Mouse (Mus musculus): ENCODE measurements around the gene Brap. TPM values are rescaled to one million over a fixed set of nuclear protein-coding genes. Genes with fewer than 3 reads are reported as not detected.
A peak's percentile ranks its signal among the peaks of the same experiment; 100 is the strongest.
"Not testable (repeated sequence)": the region's sequence is repeated elsewhere in the genome, so short reads cannot be mapped to it uniquely, and the experiment has no call there.

Brap gene
- total RNA-seq (2015), result 22.7 and 25.6 TPM in 2 replicates
- total RNA-seq (2017), result 53.5 and 71.5 TPM in 2 replicates

DNA sequence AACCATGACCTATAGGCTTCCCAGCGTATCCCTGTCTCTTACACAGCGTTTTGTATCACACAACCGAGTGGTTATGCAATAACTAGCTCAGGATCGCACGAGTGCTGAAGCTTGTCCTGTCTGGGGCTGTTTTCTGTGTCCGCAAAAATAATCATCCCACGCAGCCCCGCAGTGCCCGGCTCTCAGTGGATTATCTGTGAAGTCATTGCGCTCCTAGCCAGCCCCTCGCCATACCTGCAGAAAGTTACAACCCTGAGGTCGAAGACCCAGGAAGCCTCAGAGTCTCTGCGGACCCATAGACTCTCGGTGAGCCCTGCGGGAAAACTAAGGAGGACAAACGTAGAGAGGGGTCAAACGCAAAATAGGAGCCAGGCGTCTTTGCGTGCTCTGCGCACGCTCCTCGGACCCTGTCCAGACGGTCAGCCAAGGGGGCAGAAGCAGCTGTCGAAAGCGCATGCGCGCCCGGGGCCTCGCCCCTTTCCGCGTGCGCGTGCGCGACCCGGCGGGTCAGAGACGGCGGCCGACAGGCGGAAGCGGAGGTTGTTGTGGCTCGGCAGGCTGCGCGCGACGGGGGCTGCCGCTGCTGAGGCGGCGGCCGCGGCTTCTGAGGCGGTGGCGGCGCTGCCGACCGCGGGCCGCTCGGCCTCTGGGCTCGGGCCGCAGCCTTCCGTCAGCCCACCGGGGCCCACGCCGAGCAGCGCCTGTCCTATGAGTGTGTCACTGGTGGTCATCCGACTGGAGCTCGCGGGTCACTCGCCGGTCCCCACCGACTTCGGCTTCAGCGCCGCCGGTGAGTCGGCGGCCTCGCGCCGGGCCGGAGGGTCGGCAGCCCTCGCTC lies at the start of gene Brap, which contains the start of gene Acad10:
Brap (plus strand) TSS at position 505 of the 838 bp plus-strand sequence.
Acad10 (minus strand) TSS at position 456 of the 838 bp plus-strand sequence.
- peak; percentile 90 for ATAC-seq (ENCODE audit: poor library complexity, severe bottlenecking)

DNA sequence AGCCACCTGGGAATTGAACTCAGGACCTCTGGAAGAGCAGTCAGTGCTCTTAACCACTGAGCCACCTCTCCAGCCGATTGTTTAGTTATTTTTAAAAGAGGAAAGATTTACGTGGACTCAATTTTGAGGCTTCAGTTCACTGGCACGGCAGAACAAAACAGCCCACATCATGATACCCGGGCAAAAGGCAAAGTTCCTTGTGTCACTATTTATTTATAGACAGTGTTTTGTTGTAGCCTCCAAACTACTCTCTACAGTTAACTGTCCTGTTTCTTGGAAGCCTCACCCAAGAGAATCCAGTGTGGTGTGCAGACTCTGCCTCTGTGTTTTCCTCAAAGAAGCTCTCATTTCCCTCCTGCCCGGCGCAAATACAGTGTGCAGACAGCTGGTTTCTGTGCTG lies 48.3 kb upstream of the Brap start:
- no peak for ATAC-seq (ENCODE audit: poor library complexity, severe bottlenecking)

- ATAC-seq (ENCODE audit: poor library complexity, severe bottlenecking), result not testable (repeated sequence)
Measured at GRCm38 (mm10) chr5:121614921-121615320, 45.4 kb upstream of the Brap start.

GRCm38 (mm10) chr5:121618592-121619513 lies 41.5 kb upstream of the Brap start, which contains the start of gene Acad12:
Gene Acad12, minus strand, starts transcription at chr5:121618938.
- ATAC-seq (ENCODE audit: poor library complexity, severe bottlenecking), result peak; percentile 95

DNA sequence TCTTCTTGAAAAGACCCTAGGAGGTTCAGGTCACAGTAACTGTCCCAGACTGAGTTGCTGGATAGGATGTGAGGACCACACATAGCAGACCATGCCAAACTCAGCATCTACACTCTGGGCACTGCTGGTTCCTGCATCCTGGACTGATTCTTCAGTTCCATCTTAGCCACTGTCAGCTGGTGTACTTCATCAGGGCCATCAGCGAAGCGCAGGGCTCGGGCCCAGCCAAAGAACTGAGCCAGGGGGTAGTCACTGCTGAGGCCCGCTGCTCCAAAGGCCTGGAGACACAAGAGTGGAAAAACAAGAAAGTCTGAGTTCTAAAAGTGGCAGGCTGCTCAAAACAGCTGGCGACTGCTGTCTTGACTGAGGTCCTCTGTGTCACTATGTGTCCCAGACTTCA lies 39.3 kb upstream of the Brap start:
- ATAC-seq (ENCODE audit: poor library complexity, severe bottlenecking), result no peak

DNA sequence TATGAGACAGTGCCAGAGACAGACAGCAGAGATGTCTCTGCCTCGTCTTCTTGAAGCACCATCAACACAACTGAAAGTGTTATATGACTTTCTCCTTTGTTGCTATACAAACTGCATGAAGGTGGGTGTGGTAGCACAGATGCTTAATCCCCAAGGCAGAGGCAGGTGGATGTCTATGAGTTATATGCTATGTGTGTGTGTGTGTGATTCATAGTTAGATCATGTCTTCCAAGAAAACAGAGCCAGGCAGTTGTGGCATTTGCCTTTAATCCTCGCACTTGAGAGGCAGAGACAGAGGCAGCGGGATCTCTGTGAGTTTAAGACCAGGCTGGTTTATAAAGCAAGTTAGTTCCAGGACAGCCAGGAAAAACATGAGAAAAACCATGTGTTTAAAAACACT lies 37.1 kb upstream of the Brap start:
- no peak for ATAC-seq (ENCODE audit: poor library complexity, severe bottlenecking)

DNA sequence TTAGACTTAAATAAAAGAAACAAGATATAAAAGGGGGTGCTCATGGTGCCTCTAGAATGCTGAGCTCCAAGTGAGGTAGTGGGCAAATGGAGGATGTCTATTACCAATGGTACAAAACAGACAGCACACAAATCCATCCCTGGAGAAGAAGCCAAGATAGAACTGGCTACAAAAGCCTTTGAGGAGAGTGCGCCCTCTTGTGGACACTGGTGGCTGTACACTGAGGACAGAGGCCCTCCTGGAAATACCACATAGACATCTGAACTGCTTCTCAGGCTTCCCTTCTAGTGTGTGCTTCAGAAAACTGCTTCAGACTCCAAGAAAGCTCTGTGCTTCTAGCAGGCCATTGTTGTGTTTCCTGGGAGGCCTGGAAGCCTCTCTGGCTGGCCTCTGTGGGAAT lies 32.5 kb upstream of the Brap start:
- peak; percentile 84 for ATAC-seq (ENCODE audit: poor library complexity, severe bottlenecking)

- ATAC-seq (ENCODE audit: poor library complexity, severe bottlenecking), result not testable (repeated sequence)
Measured at GRCm38 (mm10) chr5:121631106-121631647, 29.2 kb upstream of the Brap start.

- no peak for ATAC-seq (ENCODE audit: poor library complexity, severe bottlenecking)
Measured at GRCm38 (mm10) chr5:121632804-121633203, 27.6 kb upstream of the Brap start.

- ATAC-seq (ENCODE audit: poor library complexity, severe bottlenecking), result no peak
Measured at GRCm38 (mm10) chr5:121634668-121635067, 25.7 kb upstream of the Brap start.

DNA sequence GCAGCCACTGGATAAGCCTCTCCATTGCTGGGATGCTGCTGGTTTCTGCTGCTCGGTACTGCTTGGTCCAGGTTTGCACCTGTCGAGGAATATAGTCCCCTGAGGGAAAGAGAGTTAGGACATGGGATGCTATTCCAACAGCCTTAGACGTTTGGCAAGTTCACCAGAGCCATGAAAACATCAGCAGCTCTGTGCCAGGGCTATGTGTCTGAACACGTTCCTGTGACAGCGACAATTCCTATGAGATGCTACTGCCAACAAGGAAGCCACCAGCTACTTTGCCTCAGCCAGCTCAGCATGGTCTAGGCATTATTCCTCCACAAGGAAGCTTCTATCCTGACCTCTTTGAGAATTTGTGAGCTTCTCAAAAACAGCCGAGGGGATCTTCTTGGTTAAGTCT lies 23.1 kb upstream of the Brap start:
- ATAC-seq (ENCODE audit: poor library complexity, severe bottlenecking), result no peak

- no peak for ATAC-seq (ENCODE audit: poor library complexity, severe bottlenecking)
Measured at GRCm38 (mm10) chr5:121639601-121640000, 20.8 kb upstream of the Brap start.

DNA sequence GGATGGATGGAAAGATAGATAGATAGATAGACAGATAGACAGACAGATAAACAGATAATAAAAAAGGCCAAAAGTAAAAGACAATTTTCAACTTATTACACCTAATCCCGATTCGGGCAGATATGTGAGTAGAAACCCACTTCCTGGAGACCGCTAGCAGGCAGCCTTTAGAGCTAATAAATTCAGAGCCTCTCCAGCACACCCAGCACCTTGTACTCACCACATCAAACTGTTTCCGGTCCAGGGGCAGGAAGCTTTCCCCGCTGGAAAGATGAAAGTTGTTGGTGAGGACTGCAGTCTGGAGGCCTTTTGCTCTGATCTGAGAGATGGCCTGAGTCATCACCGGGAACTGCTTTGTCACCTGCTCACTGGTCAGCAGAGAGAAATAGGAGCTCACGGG lies 11.2 kb upstream of the Brap start:
- ATAC-seq (ENCODE audit: poor library complexity, severe bottlenecking), result no peak

GRCm38 (mm10) chr5:121654526-121654925 lies 5.8 kb upstream of the Brap start:
- ATAC-seq (ENCODE audit: poor library complexity, severe bottlenecking), result no peak

GRCm38 (mm10) chr5:121656866-121657265 lies 3.5 kb upstream of the Brap start:
- ATAC-seq (ENCODE audit: poor library complexity, severe bottlenecking), result not testable (repeated sequence)

DNA sequence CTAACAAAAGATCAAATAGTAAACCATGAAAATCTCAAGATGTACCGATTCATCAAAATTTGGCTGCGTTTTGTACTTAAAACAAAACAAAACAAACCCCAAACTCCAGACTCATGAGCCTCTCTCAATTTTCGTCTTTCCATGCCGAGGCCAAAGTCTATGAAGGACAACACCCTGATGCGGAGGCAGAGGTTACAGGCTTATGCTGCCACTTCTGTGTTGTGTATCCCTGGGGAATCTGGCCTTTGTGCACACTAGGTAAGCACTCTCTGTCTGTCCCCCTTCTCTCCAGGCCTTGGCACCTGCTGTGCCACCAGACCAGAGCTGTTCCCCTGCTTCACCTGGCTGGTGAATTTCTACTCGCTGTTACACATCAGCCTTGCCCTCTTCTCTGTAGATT lies 2.7 kb upstream of the Brap start:
- ATAC-seq (ENCODE audit: poor library complexity, severe bottlenecking), result not testable (repeated sequence)

- ATAC-seq (ENCODE audit: poor library complexity, severe bottlenecking), result peak; percentile 49
Measured at GRCm38 (mm10) chr5:121660897-121661254, 513 bp downstream of the Brap start.

DNA sequence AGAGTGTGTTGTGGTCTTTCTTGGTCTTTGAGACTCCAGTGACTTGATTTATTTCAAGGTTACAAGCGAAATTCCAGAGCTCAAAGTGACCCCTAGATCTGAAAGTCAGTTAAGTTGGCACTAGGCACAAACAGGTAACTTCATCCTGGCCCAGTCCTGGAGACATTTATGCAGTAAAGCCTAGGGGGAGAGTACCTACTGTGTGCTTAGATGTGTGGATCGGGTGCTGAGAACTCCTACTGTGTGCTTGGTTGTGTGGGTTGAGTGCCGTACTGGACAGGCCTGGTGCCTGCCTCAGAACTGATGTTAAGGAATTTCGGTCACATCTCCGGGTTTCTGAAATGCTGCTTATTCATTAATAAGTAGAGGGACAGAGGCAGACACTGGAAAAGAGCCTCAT lies 1.1 kb downstream of the Brap start:
- ATAC-seq (ENCODE audit: poor library complexity, severe bottlenecking), result no peak

DNA sequence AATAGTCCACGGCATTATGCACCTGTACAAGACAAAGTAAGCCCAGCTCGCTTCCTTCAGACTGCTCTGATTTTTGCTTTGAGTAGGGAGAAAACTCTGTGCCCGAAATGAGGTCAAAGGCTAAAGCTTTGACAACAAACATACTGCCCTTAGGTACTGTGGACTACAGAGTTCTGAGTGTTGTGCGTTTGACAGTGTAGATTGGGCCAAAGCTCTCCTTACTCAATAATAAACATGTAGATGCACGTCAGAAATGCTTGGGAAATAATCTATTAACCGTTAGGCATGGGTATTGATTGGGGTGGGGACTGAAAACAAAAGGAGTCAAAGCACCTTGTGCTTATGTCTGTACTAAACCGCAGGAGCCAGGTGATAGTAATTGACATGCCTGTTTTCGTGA lies 3.1 kb downstream of the Brap start:
- ATAC-seq (ENCODE audit: poor library complexity, severe bottlenecking), result no peak

- no peak for ATAC-seq (ENCODE audit: poor library complexity, severe bottlenecking)
Measured at GRCm38 (mm10) chr5:121664078-121664477, 3.7 kb downstream of the Brap start.

GRCm38 (mm10) chr5:121664971-121665370 lies 4.6 kb downstream of the Brap start:
- no peak for ATAC-seq (ENCODE audit: poor library complexity, severe bottlenecking)
